Mouse (Mus musculus) heart, adult 2 months (tissue): ENCODE results near the gene Thegl.
A peak's percentile ranks its signal among the peaks of the same experiment; 100 is the strongest.

Experiments
- CTCF ChIP-seq: fragments of 200-600 bp; IDR thresholded peaks from 2 replicates; pipeline ENCODE4 v1.8.1; 2022; ENCODE audit warnings: antibody characterized with exemption, mild to moderate bottlenecking, moderate library complexity
- POLR2A ChIP-seq: fragments of 200-500 bp; IDR thresholded peaks from 2 replicates; pipeline ENCODE4 v1.6.1; 2011; ENCODE audit warnings: mild to moderate bottlenecking, low read depth, low read length, control low read depth; ENCODE audit not compliant: insufficient read depth

- peak; percentile 66 for TF ChIP-seq CTCF
- no peak for TF ChIP-seq POLR2A
Measured at GRCm38 (mm10) chr5:76998416-76998815, 17.4 kb upstream of the Thegl start.
